Mouse (Mus musculus): ENCODE results near the gene Amdhd1.

DNA sequence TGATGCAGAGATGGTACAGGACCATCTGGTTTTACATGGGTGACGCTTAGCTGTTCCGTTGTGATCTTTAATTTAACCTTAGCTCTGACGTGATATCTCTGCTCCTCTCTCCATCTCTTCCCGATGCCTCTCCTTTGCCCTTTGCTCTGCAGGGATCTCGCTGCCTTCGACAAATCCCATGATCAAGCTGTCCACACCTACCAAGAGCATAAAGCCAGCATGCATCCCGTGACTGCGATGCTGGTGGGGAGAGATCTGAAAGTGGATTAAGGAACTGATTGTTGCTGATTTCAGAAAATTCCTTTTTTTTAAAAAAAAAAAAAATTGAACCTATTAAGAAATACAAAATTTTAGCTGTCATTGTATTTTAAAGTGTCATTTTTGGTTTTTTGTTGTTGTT, 55.3 kb downstream of the Amdhd1 start:
- TF ChIP-seq CTCF (IDR thresholded peaks at IDR 0.05; ENCODE audit: borderline replicate concordance, control insufficient read depth, extremely low read depth, insufficient read depth, low read length, poor library complexity) (no peak), POLR2A (IDR thresholded peaks at IDR 0.05; ENCODE audit: control insufficient read depth, extremely low read depth, insufficient read depth, low read length, poor library complexity) (no peak)
